Mouse (Mus musculus): Measurements from ENCODE around the gene Lrch1. TPM values are rescaled to one million over a fixed set of nuclear protein-coding genes. Genes with fewer than 3 reads are reported as not detected.
A peak's percentile ranks its signal among the peaks of the same experiment; 100 is the strongest.

The Lrch1 gene
- total RNA-seq, 2 experiments from 2014 or later, result 40.9 to 43.4 TPM

DNA sequence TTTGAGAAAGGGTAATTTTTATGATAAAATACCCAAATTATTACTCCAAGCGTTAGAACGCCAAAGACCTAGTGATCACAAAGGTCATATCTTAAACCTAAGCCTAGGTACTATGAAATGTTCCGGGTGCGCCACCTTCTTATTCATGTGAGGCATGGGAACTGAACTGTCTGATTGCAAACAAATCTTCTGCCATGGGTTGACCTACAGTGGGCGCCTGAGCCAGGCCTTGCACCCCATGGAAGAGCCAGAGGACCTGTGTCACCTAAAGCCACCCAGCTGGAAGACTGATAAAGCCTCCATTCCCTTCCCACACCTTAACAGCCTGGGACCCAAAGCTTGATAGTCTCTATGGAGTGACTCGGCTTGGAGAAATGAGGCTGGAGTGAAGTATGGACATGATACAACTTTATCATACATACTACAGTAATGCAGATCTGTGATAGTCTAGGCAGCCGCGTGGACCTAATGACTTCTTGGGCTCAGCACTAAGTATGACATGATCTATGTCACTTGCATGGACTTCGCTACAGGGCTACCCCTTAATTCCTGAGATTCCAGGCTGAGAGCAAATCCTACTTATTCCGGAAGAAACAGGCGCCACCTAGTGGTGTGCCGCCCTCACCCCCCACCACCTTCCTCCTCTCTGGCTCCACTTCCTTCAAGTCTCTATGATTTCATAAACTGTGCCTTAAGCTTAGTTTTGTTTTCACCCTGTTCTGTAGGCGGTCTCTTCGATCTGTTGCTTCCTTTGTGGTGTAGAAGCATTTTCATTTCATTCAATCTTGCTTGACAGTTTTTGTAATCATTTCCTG, 957 bp upstream of the Lrch1 start:
- peak; percentile 65 for DNase-seq
- intact Hi-C loops (cut with DNase I), result no loop called here

DNA sequence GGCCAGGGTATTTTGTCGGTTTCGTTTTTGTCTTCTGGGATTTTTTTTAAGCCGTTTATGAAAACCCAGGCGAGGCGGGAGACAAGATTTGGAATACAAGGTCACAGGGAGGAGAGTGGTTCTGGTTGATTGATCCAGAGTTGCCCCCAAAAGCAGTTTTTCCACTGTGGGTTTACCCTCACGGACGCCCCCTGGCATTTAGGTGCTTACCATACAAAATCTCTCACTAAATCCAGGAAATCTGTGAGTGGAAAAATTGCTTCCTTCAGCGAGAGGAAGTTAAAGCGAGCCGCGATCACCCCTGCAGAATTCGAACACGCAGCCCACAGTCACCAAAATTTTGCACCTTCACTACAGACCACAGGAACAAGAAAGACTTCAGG, 329 bp upstream of the Lrch1 start:
- intact Hi-C loops (cut with DNase I), result no loop called here
- DNase-seq, result no peak

DNA sequence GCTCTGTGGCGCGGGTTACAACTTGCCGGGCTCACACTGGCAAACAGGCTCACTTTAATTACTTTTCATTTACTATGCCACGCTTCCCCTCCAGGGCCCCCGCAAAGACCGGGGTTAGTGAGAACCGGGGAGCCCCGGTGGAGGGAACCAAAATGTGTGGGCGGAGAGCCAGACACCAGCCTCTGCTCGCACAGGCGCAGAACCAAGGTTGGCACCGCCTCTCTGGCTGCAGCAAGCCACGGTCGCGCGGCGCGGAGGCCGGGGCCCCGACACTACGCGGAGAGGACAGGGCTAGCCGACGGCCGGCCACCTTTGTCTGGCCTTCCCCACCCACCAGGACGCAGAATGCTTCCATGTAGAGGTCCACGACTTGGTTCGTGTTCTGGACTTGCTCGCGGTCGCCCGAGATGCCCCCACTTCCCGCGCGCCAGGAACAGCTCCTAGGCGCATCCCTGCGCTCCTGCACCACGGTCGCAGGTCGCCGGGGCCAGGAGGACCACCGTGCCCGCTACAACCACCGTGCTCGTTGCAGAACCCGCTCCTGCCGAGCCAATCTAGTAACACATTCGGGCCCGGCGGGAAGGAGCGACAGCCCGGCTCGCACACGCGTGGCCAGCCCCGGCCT, 813 bp downstream of the Lrch1 start:
- DNase-seq, result peak; percentile 82
- intact Hi-C loops (cut with DNase I), result loop anchor here (2.0 kb wide), 1 partner anchor 182 kb away; no protein-coding TSS in a partner anchor

DNA sequence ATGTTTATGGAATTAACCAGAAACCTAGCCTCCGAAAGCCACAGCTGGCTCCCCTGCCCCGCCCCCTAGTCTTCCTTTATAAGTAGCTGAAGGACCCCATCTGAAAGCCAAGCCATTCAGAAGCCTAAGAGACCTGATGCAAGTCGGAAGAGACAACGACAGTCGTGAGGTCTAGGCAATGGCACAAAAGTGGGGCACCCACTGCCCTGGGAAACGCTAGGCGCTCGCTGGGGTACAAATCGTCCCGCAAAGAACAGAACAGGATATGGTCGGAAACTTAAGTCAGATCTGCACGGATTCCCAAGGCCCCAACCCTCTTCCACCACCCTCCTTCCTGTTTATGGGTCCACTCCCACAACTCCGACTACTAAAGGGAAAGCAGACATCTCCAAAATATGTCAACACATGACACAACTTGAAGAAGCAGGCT, 1.3 kb downstream of the Lrch1 start:
- no peak for DNase-seq
- intact Hi-C loops (cut with DNase I), result loop anchor here (2.0 kb wide), 1 partner anchor 182 kb away; no protein-coding TSS in a partner anchor

GRCm38 (mm10) chr14:74945266-74946215, 2.1 kb downstream of the Lrch1 start:
- intact Hi-C loops (cut with DNase I), result loop anchor here (2.0 kb wide), 1 partner anchor 181 kb away; no protein-coding TSS in a partner anchor
- DNase-seq, result no peak

DNA sequence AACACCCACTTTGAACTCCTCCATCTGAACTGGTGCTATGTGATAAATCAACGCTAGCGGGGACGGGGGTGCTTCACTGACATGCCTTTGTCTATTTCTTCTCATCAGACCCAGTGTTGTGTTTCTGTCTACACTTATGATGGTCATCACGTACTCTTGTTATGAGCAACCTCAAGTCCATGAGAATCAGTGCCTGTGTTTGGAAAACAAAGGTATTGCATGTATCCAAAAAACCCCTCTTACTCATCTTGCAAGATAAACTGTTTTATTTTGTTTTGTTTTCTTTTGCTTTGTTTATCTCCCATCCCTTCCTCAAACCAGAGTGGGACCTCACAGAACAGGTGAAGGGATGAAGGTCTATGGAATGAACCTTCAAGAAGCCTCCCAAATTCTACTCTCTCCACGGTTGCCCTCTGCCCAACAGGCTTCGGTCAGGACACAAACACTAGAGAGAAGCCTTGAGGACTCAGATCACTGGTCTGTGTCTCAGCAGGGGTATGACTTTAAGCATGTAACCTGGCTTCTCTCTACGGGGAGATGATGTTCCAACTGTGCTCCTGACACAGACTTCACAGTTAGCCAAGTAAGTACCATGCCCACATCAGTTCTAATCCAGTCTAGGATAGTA, 3.4 kb downstream of the Lrch1 start:
- DNase-seq, result no peak
- intact Hi-C loops (cut with DNase I), result no loop called here

DNA sequence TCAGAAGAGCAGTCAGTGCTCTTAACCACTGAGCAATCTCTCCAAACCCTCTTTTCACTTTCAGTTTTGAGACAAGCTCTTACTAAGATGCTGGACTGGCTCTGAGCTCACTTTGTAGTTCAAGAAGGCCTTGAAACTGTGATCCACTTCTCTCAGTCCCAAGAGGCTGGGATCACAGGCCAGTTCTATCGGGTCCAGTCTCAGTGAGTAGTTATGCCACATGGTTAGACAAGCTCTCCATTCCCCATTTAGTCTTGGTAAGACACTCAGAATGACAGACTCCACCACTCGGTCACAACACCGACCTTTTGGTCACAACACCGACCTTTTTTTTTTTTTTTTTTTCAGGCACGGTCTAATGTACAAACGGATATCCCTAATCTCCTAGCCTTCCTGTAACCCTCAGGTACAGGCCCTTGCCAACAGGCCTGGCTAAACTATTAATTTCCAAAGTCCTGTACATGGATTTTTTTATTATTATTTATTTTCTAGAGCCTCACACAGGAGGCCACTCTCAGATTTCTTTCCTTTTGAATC, 4.0 kb downstream of the Lrch1 start:
- intact Hi-C loops (cut with DNase I), result no loop called here
- no peak for DNase-seq

DNA sequence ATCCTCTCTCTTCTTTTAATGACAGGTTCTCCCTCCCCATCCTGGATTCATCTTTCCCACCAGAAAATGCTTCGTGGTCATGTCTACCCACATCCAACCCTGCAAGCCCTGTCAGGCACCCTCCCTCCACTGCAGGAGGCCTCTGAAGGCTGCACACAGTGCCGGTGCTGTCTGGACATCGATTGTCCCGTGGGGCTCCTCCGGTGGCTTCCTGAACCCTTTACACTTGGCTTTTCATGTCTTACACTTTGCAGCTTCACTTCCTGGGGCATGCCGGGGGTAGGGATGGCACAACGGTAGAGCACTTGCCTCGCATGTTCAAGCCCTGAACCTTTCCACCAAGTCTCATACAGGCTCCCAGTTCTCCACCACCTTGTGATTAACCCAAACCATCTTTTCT, 4.7 kb downstream of the Lrch1 start:
- DNase-seq, result no peak
- intact Hi-C loops (cut with DNase I), result no loop called here

DNA sequence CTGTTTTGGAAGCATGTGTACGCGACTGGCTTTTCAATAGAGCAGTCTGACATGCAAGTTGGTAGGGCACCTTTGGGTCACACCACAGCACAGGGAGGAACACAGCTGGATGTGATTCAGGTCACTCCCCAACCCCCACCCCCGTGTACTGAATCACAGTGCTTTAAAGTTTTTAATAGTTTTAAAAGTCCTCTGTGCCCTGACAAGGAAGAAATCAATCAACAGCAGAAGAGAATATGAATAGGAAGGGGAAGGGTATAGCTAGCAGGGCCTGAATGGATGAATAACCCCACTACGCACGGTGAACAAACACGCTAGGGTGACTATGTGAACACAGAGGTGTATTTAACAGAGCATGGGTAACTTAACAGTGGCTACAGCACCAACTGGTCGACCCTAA, 6.1 kb downstream of the Lrch1 start:
- DNase-seq, result no peak
- intact Hi-C loops (cut with DNase I), result no loop called here

DNA sequence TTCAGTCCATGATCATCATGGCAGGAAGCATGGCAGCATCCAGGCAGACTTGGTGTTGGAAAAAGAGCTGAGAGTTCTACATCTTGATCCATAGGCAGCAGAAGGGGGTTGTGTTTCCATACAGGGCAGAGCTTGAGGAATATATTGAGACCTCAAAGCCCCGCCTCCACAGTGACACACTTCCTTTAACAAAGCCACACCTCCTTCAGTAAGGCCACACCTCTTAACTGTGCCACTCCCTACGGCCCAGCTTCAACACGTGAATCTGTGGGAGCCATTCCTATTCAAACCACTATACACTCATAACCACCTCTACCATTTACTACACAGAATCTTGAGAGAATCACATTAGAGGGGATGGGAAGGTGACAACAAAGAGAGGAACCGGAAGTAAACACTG, 6.9 kb downstream of the Lrch1 start:
- intact Hi-C loops (cut with DNase I), result no loop called here

GRCm38 (mm10) chr14:74939355-74939754, 8.3 kb downstream of the Lrch1 start:
- intact Hi-C loops (cut with DNase I), result no loop called here
- DNase-seq, result no peak

More for the DNA sequence above, 6.9 kb downstream of the Lrch1 start:
- no peak for DNase-seq

DNA sequence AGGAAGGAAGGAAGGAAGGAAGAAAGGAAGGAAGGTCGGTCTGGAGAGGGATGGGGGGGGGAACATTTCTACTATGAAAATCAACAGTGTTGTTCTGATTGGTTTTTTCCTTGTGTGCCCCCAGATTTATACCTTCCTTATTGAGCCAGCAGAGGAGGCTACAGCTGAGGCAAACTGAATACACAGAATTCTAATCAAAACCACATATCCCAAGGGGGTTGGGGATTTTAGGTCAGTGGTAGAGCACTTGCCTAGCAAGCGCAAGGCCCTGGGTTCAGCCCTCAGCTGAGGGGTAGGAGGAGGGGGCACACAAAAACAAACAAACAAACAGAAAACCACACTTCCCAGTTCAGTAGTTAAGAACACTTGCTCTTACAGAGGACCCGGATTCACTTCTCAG, 8.8 kb downstream of the Lrch1 start:
- intact Hi-C loops (cut with DNase I), result no loop called here

GRCm38 (mm10) chr14:74936557-74937261, 11.0 kb downstream of the Lrch1 start:
- DNase-seq, result no peak
- intact Hi-C loops (cut with DNase I), result no loop called here

More for the DNA sequence above, 8.8 kb downstream of the Lrch1 start:
- DNase-seq, result no peak

DNA sequence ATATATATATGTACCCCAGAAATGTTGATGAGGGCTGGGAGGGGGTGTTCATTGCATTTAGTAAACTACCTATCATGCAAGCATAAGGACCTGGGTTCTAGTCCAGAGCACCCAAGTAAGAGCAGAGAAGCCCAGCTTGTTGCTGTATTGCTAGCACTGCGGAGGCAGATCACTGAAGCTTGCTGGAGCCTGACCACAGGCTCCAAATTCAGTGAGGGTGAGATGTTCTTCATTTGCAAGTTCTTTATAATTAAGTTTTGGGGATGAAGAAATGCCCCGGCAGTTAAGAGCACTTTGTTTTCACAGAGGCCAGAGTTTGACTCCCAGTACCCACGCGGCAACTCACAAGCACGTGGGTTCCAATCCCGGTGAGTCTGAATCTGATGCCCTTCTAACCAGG, 12.6 kb downstream of the Lrch1 start:
- no peak for DNase-seq
- intact Hi-C loops (cut with DNase I), result no loop called here

GRCm38 (mm10) chr14:74933960-74934710, 13.5 kb downstream of the Lrch1 start:
- DNase-seq, result no peak
- intact Hi-C loops (cut with DNase I), result no loop called here

- no peak for DNase-seq
- intact Hi-C loops (cut with DNase I), result no loop called here
These were observed 17.9 kb downstream of the Lrch1 start for GRCm38 (mm10) chr14:74929739-74930138.

- no peak for DNase-seq
- intact Hi-C loops (cut with DNase I), result no loop called here
These were observed 18.8 kb downstream of the Lrch1 start for GRCm38 (mm10) chr14:74928809-74929432.

DNA sequence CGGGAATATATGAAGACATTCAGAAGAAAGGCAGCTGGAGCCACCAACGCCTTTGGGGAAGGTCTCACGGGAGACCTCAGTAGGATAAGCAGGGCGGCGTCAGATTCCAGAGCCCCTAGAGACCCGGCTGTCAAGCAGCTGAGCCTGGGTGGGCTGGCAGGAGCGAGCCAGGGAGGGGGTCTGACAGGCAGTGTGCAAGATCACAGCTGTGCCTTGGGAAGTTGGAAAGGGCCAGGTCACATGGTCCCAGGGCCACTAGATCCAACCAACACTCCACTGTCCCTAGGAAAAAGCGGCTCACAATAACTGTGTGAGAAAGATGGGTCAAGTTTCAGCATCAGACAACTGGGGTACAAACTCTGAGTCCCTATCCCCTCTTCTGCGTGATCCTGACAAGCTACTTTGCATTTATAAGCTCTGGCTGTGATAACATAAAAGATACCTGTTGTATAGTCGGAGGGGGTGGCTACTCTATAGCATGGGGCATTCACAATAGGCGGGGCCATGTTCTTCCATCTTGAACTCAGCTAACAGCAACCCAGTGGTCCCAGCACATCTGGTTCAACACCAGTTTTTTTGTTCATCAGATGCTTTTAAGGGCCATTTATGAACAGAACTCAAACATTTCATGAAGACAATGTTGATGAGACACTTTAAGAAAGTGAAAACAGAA, 20.6 kb downstream of the Lrch1 start:
- intact Hi-C loops (cut with DNase I), result no loop called here
- DNase-seq, result peak; percentile 43

Measured in left cerebral cortex, postnatal 4 days (tissue).